Mouse (Mus musculus) spleen, adult 2 months (tissue): ENCODE data around the gene S1pr1. TPM values are rescaled to one million over a fixed set of nuclear protein-coding genes. Genes with fewer than 3 reads are reported as not detected.

Experiments used
- DNase-seq, 2 experiments: peaks; one replicate each; pipeline versions ENCODE4 v3.0.0 to v3.0.0-alpha.2; 2012 to 2021; ENCODE audit warnings: low spot score in 2 of 2, low read depth in 1 of 2
- H3K27ac ChIP-seq: fragments of 200-500 bp; 2 replicates; pipeline ENCODE4 v1.5.1; 2012; ENCODE audit warnings: low read length, inconsistent platforms; ENCODE audit not compliant: insufficient read depth
- H3K27me3 ChIP-seq: fragments of 200-500 bp; 2 replicates; pipeline ENCODE4 v1.6.1; 2012; ENCODE audit warnings: mild to moderate bottlenecking, moderate library complexity, low read length, inconsistent platforms; ENCODE audit not compliant: control insufficient read depth, insufficient read depth
- H3K36me3 ChIP-seq: fragments of 200-500 bp; 2 replicates; pipeline ENCODE4 v1.6.1; 2012; ENCODE audit warnings: mild to moderate bottlenecking, low read length, inconsistent platforms; ENCODE audit not compliant: control insufficient read depth, insufficient read depth
- H3K4me1 ChIP-seq: fragments of 200-500 bp; 2 replicates; pipeline ENCODE4 v1.6.1; 2011; ENCODE audit warnings: inconsistent platforms; ENCODE audit not compliant: control insufficient read depth, insufficient read depth, insufficient read length
- H3K4me3 ChIP-seq: fragments of 200-500 bp; 2 replicates; pipeline ENCODE4 v1.5.1; 2011; ENCODE audit warnings: mild to moderate bottlenecking, inconsistent platforms; ENCODE audit not compliant: insufficient read depth, insufficient read length; ENCODE audit errors: extremely low read depth
- CTCF ChIP-seq: fragments of 200-500 bp; IDR thresholded peaks from 2 replicates; pipeline ENCODE4 v1.5.1; 2011; ENCODE audit warnings: mild to moderate bottlenecking, inconsistent platforms; ENCODE audit not compliant: insufficient read depth, insufficient read length, insufficient replicate concordance; ENCODE audit errors: extremely low read depth
- POLR2A ChIP-seq: fragments of 200-500 bp; IDR thresholded peaks from 2 replicates; pipeline ENCODE4 v1.6.1; 2011; ENCODE audit warnings: low read depth, low read length, inconsistent platforms
- WGBS: fragments of 180-500 bp; shearing (Covaris S2); methylation state at CpG from one replicate; pipeline ENCODE4 v1.1.7; 2018; 5-methylcytosine and 5-hydroxymethylcytosine counted together
- polyA plus RNA-seq: library from polyadenylated mRNA; depleted of rRNA; stranded (reverse); fragments of >200 nt; gene quantifications from 2 replicates; pipeline ENCODE4 v1.2.3, GENCODE M21; 2012

S1pr1 gene
- polyA plus RNA-seq, 1 experiment, result 138 TPM

GRCm38 (mm10) chr3:115692857-115693256 lies 22.0 kb downstream of the S1pr1 start:
- DNase-seq, result no peak
- TF ChIP-seq CTCF (no peak), POLR2A (no peak)
- WGBS, result 38% methylated on average over 4 of the region's 4 CpGs
- H3K4me1 ChIP-seq, result peaks cover 39% of the 10 kb centered on the region
- H3K27me3 ChIP-seq, result no peaks in the 10 kb centered on the region
- no peak overlapping the region for H3K4me3 ChIP-seq
- H3K36me3 ChIP-seq, result no peaks in the 10 kb centered on the region
- H3K27ac ChIP-seq, result 0 out of 2 replicates have a peak overlapping the region, but pooled peaks have one; percentile 7

- peaks cover 40% of the 10 kb centered on the region for H3K4me1 ChIP-seq
- WGBS, result 52% methylated on average over 5 of the region's 5 CpGs
- no peak for DNase-seq
- H3K4me3 ChIP-seq, result no peak overlapping the region
- peak overlapping the region; percentile 7 for H3K27ac ChIP-seq
- no peaks in the 10 kb centered on the region for H3K36me3 ChIP-seq
- TF ChIP-seq CTCF, result no peak
- TF ChIP-seq POLR2A, result no peak
- no peaks in the 10 kb centered on the region for H3K27me3 ChIP-seq
Measured at GRCm38 (mm10) chr3:115692384-115692783, 22.5 kb downstream of the S1pr1 start.

GRCm38 (mm10) chr3:115689920-115690319 lies 25.0 kb downstream of the S1pr1 start:
- DNase-seq, result no peak
- WGBS, result 86% methylated on average over 1 of the region's 1 CpGs
- Histone ChIP-seq H3K27me3 (no peaks in the 10 kb centered on the region), H3K27ac (peak overlapping the region; percentile 71; the same call in 1 of the 2 replicates), H3K4me3 (no peak overlapping the region), H3K36me3 (no peaks in the 10 kb centered on the region), H3K4me1 (peaks cover 35% of the 10 kb centered on the region)
- no peak for TF ChIP-seq CTCF
- no peak for TF ChIP-seq POLR2A

GRCm38 (mm10) chr3:115689352-115689751 lies 25.5 kb downstream of the S1pr1 start:
- peak overlapping the region; percentile 71 for H3K27ac ChIP-seq
- WGBS, result 3% methylated on average over 8 of the region's 8 CpGs
- no peak for DNase-seq
- H3K4me3 ChIP-seq, result no peak overlapping the region
- TF ChIP-seq POLR2A, result no peak
- TF ChIP-seq CTCF, result no peak
- H3K36me3 ChIP-seq, result no peaks in the 10 kb centered on the region
- no peaks in the 10 kb centered on the region for H3K27me3 ChIP-seq
- peaks cover 33% of the 10 kb centered on the region; the same call in 1 of the 2 replicates for H3K4me1 ChIP-seq

- TF ChIP-seq POLR2A (no peak), CTCF (no peak)
- no peak overlapping the region for H3K27ac ChIP-seq
- H3K4me1 ChIP-seq, result peaks cover 22% of the 10 kb centered on the region; the same call in 1 of the 2 replicates
- H3K36me3 ChIP-seq, result no peaks in the 10 kb centered on the region
- DNase-seq, result no peak
- WGBS, result 87% methylated on average over 2 of the region's 2 CpGs
- H3K27me3 ChIP-seq, result no peaks in the 10 kb centered on the region
- H3K4me3 ChIP-seq, result no peak overlapping the region
Measured at GRCm38 (mm10) chr3:115687821-115688220, 27.1 kb downstream of the S1pr1 start.

- H3K27me3 ChIP-seq, result no peaks in the 10 kb centered on the region
- no peak overlapping the region for H3K4me3 ChIP-seq
- DNase-seq, result peak; percentile 79 to 84
- peaks cover 32% of the 10 kb centered on the region for H3K4me1 ChIP-seq
- no peaks in the 10 kb centered on the region for H3K36me3 ChIP-seq
- WGBS, result 14% methylated on average over 14 of the region's 14 CpGs
- TF ChIP-seq CTCF, result no peak
- TF ChIP-seq POLR2A, result no peak; the same call in 1 of the 2 replicates
- H3K27ac ChIP-seq, result peak overlapping the region; percentile 95
Measured at GRCm38 (mm10) chr3:115682328-115683088, 32.4 kb downstream of the S1pr1 start.

- Histone ChIP-seq H3K4me3 (no peak overlapping the region), H3K27me3 (no peaks in the 10 kb centered on the region), H3K27ac (peak overlapping the region; percentile 79), H3K4me1 (peaks cover 29% of the 10 kb centered on the region), H3K36me3 (no peaks in the 10 kb centered on the region)
- peak in 1 of 2 experiments; percentile 73 for DNase-seq
- WGBS, result 65% methylated on average over 1 of the region's 1 CpGs
- no peak for TF ChIP-seq CTCF
- no peak for TF ChIP-seq POLR2A
Measured at GRCm38 (mm10) chr3:115681184-115681583, 33.7 kb downstream of the S1pr1 start.
